20 mouse cellular contexts compared by ENCODE assay signal in genomic region chr13:52790894-52791293, GRCm38 (mm10).
DNase-seq lines count a peak whose midpoint lies in the region; ATAC-seq and TF ChIP-seq lines count a peak whose summit lies in the region.
"Had no signal": no experiment of that assay in that cellular context is flagged by ENCODE, and none has a peak within 500 bp of the region (broad histone marks: within the 10 kb centered on the region; RNA-seq: fewer than 3 reads in every experiment).

No protein-coding gene starts in this region.

- no peaks in the 10 kb centered on the region for H3K36me3 ChIP-seq in heart, adult 2 months (ENCODE audit: control insufficient read depth, insufficient read depth, low read length)
- H3K36me3 ChIP-seq in heart, embryonic 10.5 days = no peaks in the 10 kb centered on the region
- H3K36me3 ChIP-seq in liver, postnatal 0 days (replicated peaks; ENCODE audit: insufficient read depth, low read length) = no peaks in the 10 kb centered on the region
- no peaks in the 10 kb centered on the region for H3K36me3 ChIP-seq in liver, embryonic 11.5 days (ENCODE audit: control insufficient read depth, insufficient read depth, low read length)
- no peaks in the 10 kb centered on the region for H3K36me3 ChIP-seq in stomach, postnatal 0 days (ENCODE audit: control insufficient read depth, insufficient read depth, low read length)
- H3K36me3 ChIP-seq: heart, embryonic 15.5 days; hindbrain, embryonic 15.5 days; intestine, embryonic 15.5 days; kidney, embryonic 15.5 days; liver, embryonic 12.5 days; lung, embryonic 15.5 days had no signal

- H3K27me3 ChIP-seq in heart, adult 2 months (ENCODE audit: control insufficient read depth, insufficient read depth, low read length) = no peaks in the 10 kb centered on the region
- peaks cover 10% of the 10 kb centered on the region for H3K27me3 ChIP-seq in heart, embryonic 10.5 days (ENCODE audit: insufficient read depth, poor library complexity, severe bottlenecking)
- H3K27me3 ChIP-seq in liver, postnatal 0 days (ENCODE audit: insufficient read depth, low read length) = no peaks in the 10 kb centered on the region
- H3K27me3 ChIP-seq in liver, embryonic 11.5 days (replicated peaks; ENCODE audit: control insufficient read depth, insufficient read depth, low read length) = no peaks in the 10 kb centered on the region
- H3K27me3 ChIP-seq in stomach, postnatal 0 days (ENCODE audit: control insufficient read depth, insufficient read depth, low read length) = no peaks in the 10 kb centered on the region
- H3K27me3 ChIP-seq: heart, embryonic 15.5 days; hindbrain, embryonic 15.5 days; intestine, embryonic 15.5 days; kidney, embryonic 15.5 days; lung, embryonic 15.5 days had no signal

- H3K27ac ChIP-seq in heart, adult 2 months = no peak overlapping the region
- H3K27ac ChIP-seq in heart, embryonic 10.5 days = no peak overlapping the region
- H3K27ac ChIP-seq in liver, postnatal 0 days (ENCODE audit: low read depth) = no peak overlapping the region
- H3K27ac ChIP-seq in liver, embryonic 11.5 days (ENCODE audit: low read depth, low read length) = no peak overlapping the region
- H3K27ac ChIP-seq in stomach, postnatal 0 days (replicated peaks) = no peak overlapping the region
- H3K27ac ChIP-seq: heart, embryonic 15.5 days; hindbrain, embryonic 15.5 days; intestine, embryonic 15.5 days; kidney, embryonic 15.5 days; liver, embryonic 12.5 days; lung, embryonic 15.5 days had no signal

- WGBS in heart, adult 2 months = 74% methylated on average over 5 of the region's 5 CpGs
- WGBS in heart, embryonic 10.5 days = 83% methylated on average over 5 of the region's 5 CpGs
- WGBS in liver, postnatal 0 days (ENCODE audit: insufficient replicate concordance) = 66% methylated on average over 5 of the region's 5 CpGs
- WGBS in liver, embryonic 11.5 days = 74% methylated on average over 5 of the region's 5 CpGs
- WGBS in stomach, postnatal 0 days = 76% methylated on average over 5 of the region's 5 CpGs

- no peaks in the 10 kb centered on the region for H3K9me3 ChIP-seq in heart, embryonic 10.5 days
- no peaks in the 10 kb centered on the region for H3K9me3 ChIP-seq in liver, postnatal 0 days (ENCODE audit: low read length)
- no peaks in the 10 kb centered on the region for H3K9me3 ChIP-seq in liver, embryonic 11.5 days (ENCODE audit: control insufficient read depth, low read length)
- no peaks in the 10 kb centered on the region for H3K9me3 ChIP-seq in stomach, postnatal 0 days (ENCODE audit: control insufficient read depth, low read length)
- H3K9me3 ChIP-seq: heart, embryonic 15.5 days; hindbrain, embryonic 15.5 days; intestine, embryonic 15.5 days; kidney, embryonic 15.5 days; liver, embryonic 12.5 days; lung, embryonic 15.5 days had no signal

- no peak for TF ChIP-seq EP300 in heart, adult 2 months (IDR thresholded peaks at IDR 0.05; ENCODE audit: insufficient read depth, low read depth, low read length)
- TF ChIP-seq EP300 in liver, postnatal 0 days (IDR thresholded peaks at IDR 0.05; ENCODE audit: low read depth) = no peak
- no peak for TF ChIP-seq EP300 in stomach, postnatal 0 days (optimal IDR thresholded peaks at IDR 0.05)

- H3K4me2 ChIP-seq in liver, postnatal 0 days (ENCODE audit: low read depth, low read length) = no peak overlapping the region
- no peak overlapping the region for H3K4me2 ChIP-seq in liver, embryonic 11.5 days
- no peak overlapping the region for H3K4me2 ChIP-seq in stomach, postnatal 0 days (replicated peaks; ENCODE audit: low read depth)
- H3K4me2 ChIP-seq: heart, embryonic 15.5 days; hindbrain, embryonic 15.5 days; intestine, embryonic 15.5 days; kidney, embryonic 15.5 days; liver, embryonic 12.5 days; lung, embryonic 15.5 days; midbrain, embryonic 11.5 days had no signal

- no peak overlapping the region for H3K4me3 ChIP-seq in heart, adult 2 months
- no peak overlapping the region for H3K4me3 ChIP-seq in heart, embryonic 10.5 days
- H3K4me3 ChIP-seq in liver, postnatal 0 days (ENCODE audit: low read depth, low read length) = no peak overlapping the region
- H3K4me3 ChIP-seq in liver, embryonic 11.5 days (ENCODE audit: low read depth, low read length) = no peak overlapping the region
- no peak overlapping the region for H3K4me3 ChIP-seq in stomach, postnatal 0 days (ENCODE audit: low read depth, low read length)
- H3K4me3 ChIP-seq: heart, embryonic 15.5 days; hindbrain, embryonic 15.5 days; intestine, embryonic 15.5 days; kidney, embryonic 15.5 days; liver, embryonic 12.5 days; lung, embryonic 15.5 days had no signal

- intact Hi-C loops in heart, adult 2 months (cut with DNase I) = no loop called here

- no peak overlapping the region for H3K9ac ChIP-seq in heart, adult 2 months (ENCODE audit: low read depth, low read length)
- H3K9ac ChIP-seq in liver, postnatal 0 days (replicated peaks) = no peak overlapping the region
- no peak overlapping the region for H3K9ac ChIP-seq in liver, embryonic 11.5 days (ENCODE audit: low read depth, low read length)
- H3K9ac ChIP-seq in stomach, postnatal 0 days (ENCODE audit: low read length) = no peak overlapping the region
- H3K9ac ChIP-seq: forebrain, postnatal 0 days; heart, embryonic 15.5 days; hindbrain, embryonic 15.5 days; intestine, embryonic 15.5 days; kidney, embryonic 15.5 days; liver, embryonic 12.5 days; lung, embryonic 15.5 days had no signal

- no peaks in the 10 kb centered on the region for H3K4me1 ChIP-seq in heart, adult 2 months (ENCODE audit: control insufficient read depth, insufficient read depth, low read length)
- H3K4me1 ChIP-seq in heart, embryonic 10.5 days = no peaks in the 10 kb centered on the region
- H3K4me1 ChIP-seq in liver, postnatal 0 days (ENCODE audit: insufficient read depth) = no peaks in the 10 kb centered on the region
- H3K4me1 ChIP-seq in liver, embryonic 11.5 days (replicated peaks; ENCODE audit: control insufficient read depth, insufficient read depth, low read length) = no peaks in the 10 kb centered on the region
- no peaks in the 10 kb centered on the region for H3K4me1 ChIP-seq in stomach, postnatal 0 days (replicated peaks; ENCODE audit: control insufficient read depth, insufficient read depth)
- H3K4me1 ChIP-seq: heart, embryonic 15.5 days; hindbrain, embryonic 15.5 days; intestine, embryonic 15.5 days; liver, embryonic 12.5 days had no signal

- no peak for DNase-seq in heart, adult 2 months
- no peak for DNase-seq in heart, embryonic 10.5 days (ENCODE audit: low spot score)
- no peak for DNase-seq in liver, postnatal 0 days
- DNase-seq in liver, embryonic 11.5 days (ENCODE audit: low spot score) = no peak
- DNase-seq in R1 (ENCODE audit: low read depth, low spot score) = peak; percentile 8
- no peak for DNase-seq in stomach, postnatal 0 days (ENCODE audit: low spot score)
- no peak for DNase-seq in urinary bladder, postnatal 4 days (ENCODE audit: low spot score in 2 of 2)
- no peak for DNase-seq in frontal cortex, postnatal 10 days (ENCODE audit: low spot score in 2 of 2)
- DNase-seq: cerebellum, adult 18-20 months; cerebellum, postnatal 14 days; forebrain, postnatal 0 days; gastrocnemius, postnatal 36 days; kidney, postnatal 4 days had no signal

- 0 out of 2 replicates have a peak, but pooled peaks have one; percentile 6 for TF ChIP-seq CTCF in heart, adult 2 months (IDR thresholded peaks at IDR 0.05)
- TF ChIP-seq CTCF in liver, postnatal 0 days (IDR thresholded peaks at IDR 0.05; ENCODE audit: low read depth) = peak; percentile 50
- TF ChIP-seq CTCF in stomach, postnatal 0 days (IDR thresholded peaks at IDR 0.05; ENCODE audit: low read depth) = peak; percentile 55

- no peaks in the 10 kb centered on the region for H3K79me2 ChIP-seq in heart, adult 2 months (replicated peaks; ENCODE audit: control insufficient read depth, insufficient read depth, low read length)

- ATAC-seq in liver, postnatal 0 days = no peak
- ATAC-seq in liver, embryonic 11.5 days (replicated peaks; ENCODE audit: low FRiP score) = no peak
- no peak for ATAC-seq in stomach, postnatal 0 days (ENCODE audit: low FRiP score, low TSS enrichment)
- ATAC-seq: forebrain, postnatal 0 days; intestine, embryonic 15.5 days; liver, embryonic 12.5 days had no signal

- no peak for TF ChIP-seq POLR2A in heart, adult 2 months (IDR thresholded peaks at IDR 0.05; ENCODE audit: insufficient read depth, low read depth, low read length)
